Mouse (Mus musculus) megakaryocyte-erythroid progenitor cell, adult 5-6 weeks (primary cell): ENCODE results near the gene Olfr741. TPM values are rescaled to one million over a fixed set of nuclear protein-coding genes. Genes with fewer than 3 reads are reported as not detected.

Experiments used
- ATAC-seq: replicated peaks from 2 replicates; pipeline ENCODE4 v1.8.0; 2016; ENCODE audit warnings: mild to moderate bottlenecking, inconsistent platforms; ENCODE audit not compliant: severe bottlenecking, poor library complexity, low FRiP score, low TSS enrichment
- total RNA-seq, 2 experiments: library from RNA; stranded (forward) in 1 of 2; stranded (reverse) in 1 of 2; fragments of 200-1000, 215-1000 nt in 1 of 2; fragments of >200 nt in 1 of 2; fragmentation: Nextera tagmentation in 1 of 2; gene quantifications; 2 replicates each; pipeline ENCODE4 v1.2.3; 2014 to 2017

Olfr741 gene
- not detected in 2 replicates for total RNA-seq (2014; fragmentation: Nextera tagmentation)
- total RNA-seq (2017) = not detected in 2 replicates

DNA sequence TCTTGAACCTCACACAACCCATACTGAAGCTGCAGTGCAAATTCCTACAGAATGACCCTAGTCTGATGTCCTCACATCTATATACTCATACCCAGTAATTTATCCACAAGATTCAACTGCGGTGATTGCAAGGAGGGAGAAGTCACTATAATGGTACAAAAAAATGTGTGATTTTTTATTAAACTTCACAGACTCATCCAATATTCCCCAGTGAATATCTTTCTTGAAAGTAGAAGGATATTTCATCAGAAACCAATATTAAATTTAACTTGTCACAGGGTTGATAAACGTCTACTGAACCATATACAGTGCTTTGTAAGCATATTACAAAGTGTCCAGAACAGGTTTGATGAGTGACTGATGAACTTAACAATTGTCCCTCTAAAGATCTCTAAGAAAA is at the start of gene Olfr741:
Gene Olfr741 (plus strand): TSS at position 301 of the 400 bp plus-strand sequence.
- no peak for ATAC-seq

GRCm38 (mm10) chr14:50445245-50445644 is 27.3 kb upstream of the Olfr741 start, which contains the start of gene Olfr740:
Gene Olfr740, plus strand, starts transcription at chr14:50445545.
- ATAC-seq = no peak

DNA sequence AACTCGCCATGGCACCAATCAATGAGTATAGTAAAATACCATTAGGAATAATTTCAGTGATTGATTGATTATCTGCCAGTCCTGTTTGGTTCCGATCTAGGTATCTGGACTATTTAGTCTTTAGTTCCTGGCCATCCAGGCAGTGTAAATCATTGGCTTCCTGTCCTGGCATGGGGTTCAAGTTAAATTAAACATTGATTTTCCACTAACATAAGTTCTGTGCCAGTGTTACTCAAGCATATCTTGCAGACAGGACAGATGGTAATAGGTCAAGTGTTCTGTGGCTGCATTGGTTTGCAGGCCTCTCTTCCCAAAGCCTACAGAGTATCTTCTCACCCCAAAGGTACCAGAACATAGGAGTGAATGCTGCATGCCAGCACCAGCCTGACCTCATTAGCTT is 5.9 kb downstream of the Olfr741 start:
- no peak for ATAC-seq

DNA sequence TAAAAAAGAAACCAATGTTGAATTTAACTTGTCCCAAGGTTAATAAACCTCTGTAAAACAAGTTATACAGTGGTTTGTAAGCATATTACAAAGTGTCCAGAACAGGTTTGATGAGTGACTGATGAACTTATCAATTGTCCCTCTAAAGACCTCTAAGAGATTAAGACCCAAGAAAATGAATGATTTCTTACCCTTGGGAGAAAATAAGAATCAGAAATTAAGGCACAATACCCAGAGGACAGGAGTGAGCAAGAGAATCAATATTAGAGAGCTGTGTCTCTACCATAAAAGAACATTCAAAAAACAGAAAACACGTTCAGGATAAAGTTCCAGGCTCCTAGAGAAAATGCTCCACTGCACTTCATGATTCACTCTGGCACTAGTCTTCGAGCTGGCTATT is 30.8 kb downstream of the Olfr741 start, which contains the start of gene Olfr742:
Gene Olfr742 (plus strand): TSS at position 301 of the 400 bp plus-strand sequence.
- no peak for ATAC-seq

- no peak for ATAC-seq
These were observed 49.0 kb downstream of the Olfr741 start, which contains the start of gene Olfr743 for GRCm38 (mm10) chr14:50521539-50521938. Gene Olfr743, plus strand, starts transcription at chr14:50521839.

Other genes with a start within 250 kb of the Olfr741 start
- not detected in 2 replicates for gene Olfr731, start 230.9 kb upstream of the Olfr741 start, total RNA-seq (2014; fragmentation: Nextera tagmentation)
- not detected in 2 replicates for gene Olfr731, start 230.9 kb upstream of the Olfr741 start, total RNA-seq (2017)
- not detected in 2 replicates for gene Olfr732, start 188.5 kb upstream of the Olfr741 start, total RNA-seq (2014; fragmentation: Nextera tagmentation)
- not detected in 2 replicates for gene Olfr732, start 188.5 kb upstream of the Olfr741 start, total RNA-seq (2017)
- gene Olfr733, start 171.2 kb upstream of the Olfr741 start, total RNA-seq (2014; fragmentation: Nextera tagmentation) = not detected in 2 replicates
- not detected in 2 replicates for gene Olfr733, start 171.2 kb upstream of the Olfr741 start, total RNA-seq (2017)
- not detected in 2 replicates for gene Olfr734, start 146.0 kb upstream of the Olfr741 start, total RNA-seq (2014; fragmentation: Nextera tagmentation)
- not detected in 2 replicates for gene Olfr734, start 146.0 kb upstream of the Olfr741 start, total RNA-seq (2017)
- gene Olfr735, start 123.9 kb upstream of the Olfr741 start, total RNA-seq (2014; fragmentation: Nextera tagmentation) = not detected in 2 replicates
- gene Olfr735, start 123.9 kb upstream of the Olfr741 start, total RNA-seq (2017) = not detected in 2 replicates
- not detected in 2 replicates for gene Tlr11, start 114.8 kb upstream of the Olfr741 start, total RNA-seq (2014; fragmentation: Nextera tagmentation)
- 0.11 TPM in 1 of 2 replicates, not detected in the other for gene Tlr11, start 114.8 kb upstream of the Olfr741 start, total RNA-seq (2017)
- not detected in 2 replicates for gene Olfr736, start 91.6 kb upstream of the Olfr741 start, total RNA-seq (2014; fragmentation: Nextera tagmentation)
- gene Olfr736, start 91.6 kb upstream of the Olfr741 start, total RNA-seq (2017) = not detected in 2 replicates
- gene Olfr738, start 65.2 kb upstream of the Olfr741 start, total RNA-seq (2014; fragmentation: Nextera tagmentation) = not detected in 2 replicates
- not detected in 2 replicates for gene Olfr738, start 65.2 kb upstream of the Olfr741 start, total RNA-seq (2017)
- not detected in 2 replicates for gene Olfr739, start 54.1 kb upstream of the Olfr741 start, total RNA-seq (2014; fragmentation: Nextera tagmentation)
- not detected in 2 replicates for gene Olfr739, start 54.1 kb upstream of the Olfr741 start, total RNA-seq (2017)
- gene Olfr740, start 27.2 kb upstream of the Olfr741 start, total RNA-seq (2014; fragmentation: Nextera tagmentation) = not detected in 2 replicates
- not detected in 2 replicates for gene Olfr740, start 27.2 kb upstream of the Olfr741 start, total RNA-seq (2017)
- gene Olfr742, start 30.9 kb downstream of the Olfr741 start, total RNA-seq (2014; fragmentation: Nextera tagmentation) = not detected in 2 replicates
- gene Olfr742, start 30.9 kb downstream of the Olfr741 start, total RNA-seq (2017) = not detected in 2 replicates
- not detected in 2 replicates for gene Olfr743, start 49.1 kb downstream of the Olfr741 start, total RNA-seq (2014; fragmentation: Nextera tagmentation)
- gene Olfr743, start 49.1 kb downstream of the Olfr741 start, total RNA-seq (2017) = not detected in 2 replicates
- gene Olfr744, start 142.1 kb downstream of the Olfr741 start, total RNA-seq (2014; fragmentation: Nextera tagmentation) = not detected in 2 replicates
- not detected in 2 replicates for gene Olfr744, start 142.1 kb downstream of the Olfr741 start, total RNA-seq (2017)
- gene Olfr745, start 166.7 kb downstream of the Olfr741 start, total RNA-seq (2014; fragmentation: Nextera tagmentation) = not detected in 2 replicates
- not detected in 2 replicates for gene Olfr745, start 166.7 kb downstream of the Olfr741 start, total RNA-seq (2017)
- not detected in 2 replicates for gene Olfr746, start 174.3 kb downstream of the Olfr741 start, total RNA-seq (2014; fragmentation: Nextera tagmentation)
- gene Olfr746, start 174.3 kb downstream of the Olfr741 start, total RNA-seq (2017) = not detected in 2 replicates
- not detected in 2 replicates for gene Olfr747, start 220.5 kb downstream of the Olfr741 start, total RNA-seq (2014; fragmentation: Nextera tagmentation)
- gene Olfr747, start 220.5 kb downstream of the Olfr741 start, total RNA-seq (2017) = not detected in 2 replicates
- gene Olfr748, start 234.6 kb downstream of the Olfr741 start, total RNA-seq (2014; fragmentation: Nextera tagmentation) = not detected in 2 replicates
- gene Olfr748, start 234.6 kb downstream of the Olfr741 start, total RNA-seq (2017) = not detected in 2 replicates